Mouse (Mus musculus): ENCODE results near the gene Pex14. TPM values are rescaled to one million over a fixed set of nuclear protein-coding genes. Genes with fewer than 3 reads are reported as not detected.

The Pex14 gene
- polyA plus RNA-seq, 1 experiment from 2014 or later: 48.9 TPM

GRCm38 (mm10) chr4:148969610-148970009, 130.1 kb downstream of the Pex14 start:
- peaks cover 22% of the 10 kb centered on the region; the same call in 1 of the 2 replicates for H3K36me3 ChIP-seq (ENCODE audit: control insufficient read depth, insufficient read depth)
- no peaks in the 10 kb centered on the region for H3K9me3 ChIP-seq (ENCODE audit: control insufficient read depth)
- no peak overlapping the region for H3K27ac ChIP-seq (ENCODE audit: low read depth, low read length)
- no peak overlapping the region for H3K9ac ChIP-seq (ENCODE audit: low read depth, low read length)
- TF ChIP-seq CTCF (IDR thresholded peaks at IDR 0.05; ENCODE audit: low read depth): no peak
- H3K4me1 ChIP-seq (replicated peaks; ENCODE audit: control insufficient read depth, insufficient read depth, low read length): 0 out of 2 replicates have a peak, but pooled peaks cover 4% of the 10 kb centered on the region
- WGBS: 69% methylated on average over 5 of the region's 5 CpGs
- no peak overlapping the region for H3K4me3 ChIP-seq (ENCODE audit: low read depth, low read length)
- no peak for ATAC-seq
- no peaks in the 10 kb centered on the region for H3K27me3 ChIP-seq (replicated peaks; ENCODE audit: control insufficient read depth, insufficient read depth, low read length)
- H3K4me2 ChIP-seq (replicated peaks; ENCODE audit: low read depth): no peak overlapping the region

- WGBS: 67% methylated on average over 5 of the region's 5 CpGs
- Histone ChIP-seq H3K4me1 (replicated peaks; ENCODE audit: control insufficient read depth, insufficient read depth, low read length) (0 out of 2 replicates have a peak, but pooled peaks cover 4% of the 10 kb centered on the region), H3K27ac (ENCODE audit: low read depth, low read length) (no peak overlapping the region), H3K4me2 (replicated peaks; ENCODE audit: low read depth) (no peak overlapping the region), H3K27me3 (replicated peaks; ENCODE audit: control insufficient read depth, insufficient read depth, low read length) (no peaks in the 10 kb centered on the region), H3K9ac (ENCODE audit: low read depth, low read length) (no peak overlapping the region), H3K4me3 (ENCODE audit: low read depth, low read length) (no peak overlapping the region), H3K36me3 (ENCODE audit: control insufficient read depth, insufficient read depth) (peaks cover 28% of the 10 kb centered on the region), H3K9me3 (ENCODE audit: control insufficient read depth) (no peaks in the 10 kb centered on the region)
- no peak for TF ChIP-seq CTCF (IDR thresholded peaks at IDR 0.05; ENCODE audit: low read depth)
- no peak for ATAC-seq
Observed at GRCm38 (mm10) chr4:148968859-148969258, 130.8 kb downstream of the Pex14 start.

DNA sequence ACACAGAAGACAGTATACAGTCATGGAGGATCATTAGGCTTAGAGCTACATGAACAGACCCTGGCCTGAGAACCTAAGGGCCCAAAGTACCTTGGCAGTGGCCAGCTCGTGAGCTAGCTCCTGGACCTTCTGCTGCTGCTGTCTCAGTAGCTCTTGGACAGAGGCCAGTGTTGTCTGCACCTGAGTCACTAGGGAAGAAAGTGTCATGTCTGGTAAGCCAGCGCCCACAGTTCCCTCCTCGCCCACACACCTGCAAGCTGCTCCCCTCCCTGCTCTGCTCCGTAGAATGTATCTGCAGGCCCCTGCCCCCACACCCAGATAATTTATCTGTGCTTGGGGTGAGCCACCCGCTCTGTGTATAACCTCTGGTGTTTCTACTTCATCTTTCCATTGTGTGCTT, 133.5 kb downstream of the Pex14 start:
- Histone ChIP-seq H3K4me2 (replicated peaks; ENCODE audit: low read depth) (no peak overlapping the region), H3K27me3 (replicated peaks; ENCODE audit: control insufficient read depth, insufficient read depth, low read length) (no peaks in the 10 kb centered on the region), H3K27ac (ENCODE audit: low read depth, low read length) (no peak overlapping the region), H3K4me3 (ENCODE audit: low read depth, low read length) (no peak overlapping the region), H3K4me1 (replicated peaks; ENCODE audit: control insufficient read depth, insufficient read depth, low read length) (no peaks in the 10 kb centered on the region), H3K36me3 (ENCODE audit: control insufficient read depth, insufficient read depth) (peaks cover 44% of the 10 kb centered on the region), H3K9me3 (ENCODE audit: control insufficient read depth) (no peaks in the 10 kb centered on the region), H3K9ac (ENCODE audit: low read depth, low read length) (no peak overlapping the region)
- ATAC-seq: no peak
- WGBS: 83% methylated on average over 5 of the region's 5 CpGs
- no peak for TF ChIP-seq CTCF (IDR thresholded peaks at IDR 0.05; ENCODE audit: low read depth)

DNA sequence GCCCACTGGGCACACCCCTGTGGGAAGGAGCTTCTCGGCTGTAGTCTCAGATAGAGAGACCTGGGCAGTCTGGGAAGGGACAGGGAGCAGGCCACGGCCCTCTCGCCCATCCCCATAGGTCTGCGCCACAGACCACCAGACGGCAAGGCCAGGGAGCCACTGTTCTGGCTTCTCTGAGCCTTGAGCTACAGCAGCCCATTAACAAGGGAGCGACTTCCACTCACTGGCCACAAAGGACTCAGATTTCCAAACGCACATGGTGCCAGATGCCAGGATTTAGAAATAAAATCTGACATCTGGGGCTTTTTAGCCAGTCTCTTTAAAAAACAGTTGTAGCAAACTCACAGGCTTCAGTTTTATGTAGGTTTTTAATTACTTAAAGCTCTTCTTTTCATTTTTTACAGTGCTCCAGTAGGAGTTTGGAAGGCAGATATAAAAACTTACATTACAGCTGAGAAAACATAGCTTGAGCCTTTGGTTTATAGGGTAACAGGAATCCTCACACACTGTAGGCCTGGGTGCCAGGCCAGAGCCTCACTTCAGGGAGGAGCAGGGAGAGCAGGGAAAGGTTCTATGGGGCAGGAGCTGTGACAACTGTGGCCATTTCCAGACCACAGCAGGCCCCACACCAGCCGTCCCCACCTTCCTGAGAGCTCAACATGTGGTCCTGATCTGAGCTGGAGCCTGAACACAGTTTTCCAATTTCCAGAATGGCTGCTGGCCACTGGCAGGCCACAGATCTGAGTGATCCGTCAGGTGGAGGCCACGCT, 134.9 kb downstream of the Pex14 start:
- H3K4me1 ChIP-seq (replicated peaks; ENCODE audit: control insufficient read depth, insufficient read depth, low read length): no peaks in the 10 kb centered on the region
- H3K36me3 ChIP-seq (ENCODE audit: control insufficient read depth, insufficient read depth): peaks cover 51% of the 10 kb centered on the region
- TF ChIP-seq CTCF (IDR thresholded peaks at IDR 0.05; ENCODE audit: low read depth): no peak
- H3K4me2 ChIP-seq (replicated peaks; ENCODE audit: low read depth): no peak overlapping the region
- no peaks in the 10 kb centered on the region for H3K9me3 ChIP-seq (ENCODE audit: control insufficient read depth)
- ATAC-seq: no peak
- H3K9ac ChIP-seq (ENCODE audit: low read depth, low read length): no peak overlapping the region
- no peaks in the 10 kb centered on the region for H3K27me3 ChIP-seq (replicated peaks; ENCODE audit: control insufficient read depth, insufficient read depth, low read length)
- no peak overlapping the region for H3K27ac ChIP-seq (ENCODE audit: low read depth, low read length)
- WGBS: 93% methylated on average over 10 of the region's 10 CpGs
- H3K4me3 ChIP-seq (ENCODE audit: low read depth, low read length): no peak overlapping the region

GRCm38 (mm10) chr4:148962096-148962495, 137.6 kb downstream of the Pex14 start:
- Histone ChIP-seq H3K4me2 (replicated peaks; ENCODE audit: low read depth) (no peak overlapping the region), H3K27ac (ENCODE audit: low read depth, low read length) (no peak overlapping the region), H3K4me1 (replicated peaks; ENCODE audit: control insufficient read depth, insufficient read depth, low read length) (no peaks in the 10 kb centered on the region), H3K9me3 (ENCODE audit: control insufficient read depth) (no peaks in the 10 kb centered on the region), H3K4me3 (ENCODE audit: low read depth, low read length) (no peak overlapping the region), H3K9ac (ENCODE audit: low read depth, low read length) (no peak overlapping the region), H3K27me3 (replicated peaks; ENCODE audit: control insufficient read depth, insufficient read depth, low read length) (no peaks in the 10 kb centered on the region), H3K36me3 (ENCODE audit: control insufficient read depth, insufficient read depth) (peaks cover 51% of the 10 kb centered on the region)
- 89% methylated on average over 1 of the region's 1 CpGs for WGBS
- no peak for ATAC-seq
- TF ChIP-seq CTCF (IDR thresholded peaks at IDR 0.05; ENCODE audit: low read depth): no peak

- no peak overlapping the region for H3K9ac ChIP-seq (ENCODE audit: low read depth, low read length)
- H3K4me3 ChIP-seq (ENCODE audit: low read depth, low read length): no peak overlapping the region
- H3K4me1 ChIP-seq (replicated peaks; ENCODE audit: control insufficient read depth, insufficient read depth, low read length): no peaks in the 10 kb centered on the region
- WGBS: 91% methylated on average over 18 of the region's 19 CpGs
- no peaks in the 10 kb centered on the region for H3K9me3 ChIP-seq (ENCODE audit: control insufficient read depth)
- no peak for ATAC-seq
- H3K27me3 ChIP-seq (replicated peaks; ENCODE audit: control insufficient read depth, insufficient read depth, low read length): no peaks in the 10 kb centered on the region
- H3K4me2 ChIP-seq (replicated peaks; ENCODE audit: low read depth): no peak overlapping the region
- H3K27ac ChIP-seq (ENCODE audit: low read depth, low read length): no peak overlapping the region
- TF ChIP-seq CTCF (IDR thresholded peaks at IDR 0.05; ENCODE audit: low read depth): no peak
- peaks cover 47% of the 10 kb centered on the region for H3K36me3 ChIP-seq (ENCODE audit: control insufficient read depth, insufficient read depth)
Observed at GRCm38 (mm10) chr4:148961081-148961480, 138.6 kb downstream of the Pex14 start.
